Mouse (Mus musculus) adrenal gland, adult 18-20 months (tissue): Measurements from ENCODE around the gene Tenm3. TPM values are rescaled to one million over a fixed set of nuclear protein-coding genes. Genes with fewer than 3 reads are reported as not detected.

Experiments
- DNase-seq, 2 experiments: peaks; one replicate each; pipeline ENCODE4 v3.0.0; 2021 to 2022; ENCODE audit warnings: low spot score in 2 of 2
- total RNA-seq, 2 experiments: library from RNA; stranded (reverse); gene quantifications; 1 replicate in 1 of 2; 2 replicates in 1 of 2; pipeline ENCODE4 v1.2.3; 2021

Tenm3 gene
- total RNA-seq, 2 experiments from 2014 or later = 2.3 to 9.7 TPM

DNA sequence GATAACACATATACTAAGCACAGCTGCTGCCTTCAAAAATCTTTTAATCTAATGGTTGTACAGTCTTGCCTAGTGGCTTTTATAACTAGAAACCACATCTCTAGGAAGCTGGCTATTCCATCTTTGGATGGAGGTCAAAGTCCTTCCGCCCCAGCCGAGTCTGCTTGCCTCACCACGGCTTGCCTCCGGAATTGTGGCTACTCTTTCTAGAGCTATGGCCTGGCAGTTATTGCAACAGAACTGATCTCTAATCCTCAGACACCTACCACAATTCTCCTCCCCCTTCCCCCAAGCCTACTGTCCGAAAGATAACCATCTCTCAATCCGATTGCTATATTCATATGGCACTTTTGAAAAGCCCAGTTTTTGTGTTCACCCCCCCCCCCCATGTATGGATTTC, 101.0 kb downstream of the Tenm3 start:
- no peak for DNase-seq

DNA sequence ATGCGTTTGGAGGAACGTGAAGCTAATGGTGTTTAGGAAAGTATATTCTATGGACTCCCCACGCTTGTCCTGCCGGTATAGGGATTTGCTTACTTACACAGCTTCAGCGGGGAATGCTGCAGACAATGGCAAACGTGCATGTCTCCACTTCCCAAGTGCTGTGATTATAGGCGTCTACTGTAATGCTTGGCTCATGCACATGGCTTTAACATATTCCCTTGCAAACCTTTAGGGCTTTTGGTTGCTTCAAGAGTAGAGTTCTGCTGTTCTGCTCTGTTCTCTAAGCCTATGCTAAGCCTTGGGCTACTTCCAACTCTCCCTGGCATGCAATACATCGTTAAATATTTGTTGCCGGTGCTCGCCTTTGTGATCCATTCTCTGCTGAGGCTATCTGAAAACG, 102.8 kb downstream of the Tenm3 start:
- no peak for DNase-seq

DNA sequence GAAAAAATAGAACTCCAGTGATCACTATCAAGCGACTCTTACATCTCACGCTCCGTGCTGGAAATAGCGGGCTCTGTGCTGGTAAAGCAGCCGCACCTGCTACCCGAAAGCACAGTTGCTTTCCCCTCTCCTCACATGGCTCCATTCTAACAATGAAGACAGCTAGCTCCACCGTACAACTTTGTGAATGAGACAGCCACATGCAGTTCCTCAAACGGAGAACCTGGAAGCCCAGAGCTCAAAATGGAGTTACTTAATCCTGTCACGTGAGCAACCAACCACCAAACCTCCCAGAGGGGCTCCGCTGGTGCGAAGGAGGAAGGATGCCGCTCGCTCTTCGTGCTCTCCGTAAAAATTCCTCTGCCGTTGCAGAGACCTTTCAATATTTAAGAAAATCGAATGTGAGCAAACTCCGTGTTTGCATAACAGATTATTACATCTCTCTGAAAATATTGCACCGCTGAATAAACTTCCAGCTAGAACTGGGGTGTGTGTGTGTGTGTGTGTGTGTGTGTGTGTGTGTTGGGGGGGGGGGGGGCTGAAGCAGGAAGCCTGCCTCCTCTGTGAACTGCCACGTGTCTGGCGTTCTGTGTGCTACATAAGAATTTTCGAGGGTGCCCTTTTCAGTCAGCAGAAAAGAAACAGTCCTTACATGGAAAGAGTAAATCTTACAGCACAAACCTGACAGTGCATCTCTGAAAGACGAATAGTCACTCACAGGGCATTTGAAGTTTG, 103.4 kb downstream of the Tenm3 start:
- DNase-seq = no peak

DNA sequence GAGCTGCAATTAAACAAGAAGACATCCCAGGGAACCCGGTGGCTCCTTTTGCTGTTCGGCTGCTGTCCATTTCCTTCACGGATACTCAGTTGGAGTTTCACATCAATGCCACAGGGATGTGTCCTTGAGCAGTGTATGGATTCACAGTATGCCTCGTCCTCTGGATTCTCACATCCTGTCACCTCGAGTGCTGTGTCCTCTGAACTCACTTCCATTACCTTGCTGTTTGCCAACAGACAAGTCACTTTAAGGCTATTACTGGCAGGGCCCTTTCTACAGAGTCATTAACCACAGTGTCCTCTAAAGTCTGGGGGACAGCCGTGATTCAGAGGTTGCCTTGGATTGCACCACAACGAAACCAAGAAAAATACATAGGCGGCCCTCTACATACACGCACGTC, 110.0 kb downstream of the Tenm3 start:
- peak in 1 of 2 experiments; percentile 6 for DNase-seq

DNA sequence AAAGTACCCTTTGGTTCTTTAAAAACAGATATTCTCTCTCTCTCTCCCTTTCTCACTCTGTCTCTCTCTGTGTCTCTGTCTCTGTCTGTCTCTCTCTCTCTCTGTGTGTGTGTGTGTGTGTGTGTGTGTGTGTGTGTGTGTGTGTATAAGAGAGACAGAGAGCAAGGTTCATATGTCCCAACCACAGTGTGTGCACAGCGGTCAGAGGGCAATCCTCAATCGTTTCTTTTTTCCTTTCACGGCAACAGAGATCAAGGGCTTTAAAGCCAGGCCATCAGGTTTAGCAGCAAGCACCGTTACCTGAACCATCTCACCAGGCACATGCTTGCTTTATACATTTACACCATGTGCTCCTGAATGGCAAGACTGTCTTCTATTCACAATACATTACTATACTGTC, 110.7 kb downstream of the Tenm3 start:
- no peak for DNase-seq

DNA sequence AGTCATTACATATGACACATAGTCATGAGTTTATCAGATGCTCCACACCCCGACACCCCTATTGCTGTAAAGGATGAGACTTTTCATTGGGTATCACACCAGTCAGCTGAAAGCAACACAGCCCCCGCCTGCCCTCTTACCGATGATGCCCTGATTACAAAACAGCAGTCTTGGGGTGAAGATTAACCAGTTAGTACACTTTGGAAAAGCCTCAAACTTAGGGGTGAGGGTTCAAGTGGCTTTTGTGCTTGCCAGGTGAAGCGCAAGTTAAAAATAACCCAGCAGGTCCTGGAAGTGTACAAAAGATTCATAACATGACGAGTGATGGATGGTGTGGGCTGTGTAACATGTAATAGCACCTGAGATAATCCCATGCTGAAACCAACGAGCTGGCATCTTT, 113.0 kb downstream of the Tenm3 start:
- no peak for DNase-seq

DNA sequence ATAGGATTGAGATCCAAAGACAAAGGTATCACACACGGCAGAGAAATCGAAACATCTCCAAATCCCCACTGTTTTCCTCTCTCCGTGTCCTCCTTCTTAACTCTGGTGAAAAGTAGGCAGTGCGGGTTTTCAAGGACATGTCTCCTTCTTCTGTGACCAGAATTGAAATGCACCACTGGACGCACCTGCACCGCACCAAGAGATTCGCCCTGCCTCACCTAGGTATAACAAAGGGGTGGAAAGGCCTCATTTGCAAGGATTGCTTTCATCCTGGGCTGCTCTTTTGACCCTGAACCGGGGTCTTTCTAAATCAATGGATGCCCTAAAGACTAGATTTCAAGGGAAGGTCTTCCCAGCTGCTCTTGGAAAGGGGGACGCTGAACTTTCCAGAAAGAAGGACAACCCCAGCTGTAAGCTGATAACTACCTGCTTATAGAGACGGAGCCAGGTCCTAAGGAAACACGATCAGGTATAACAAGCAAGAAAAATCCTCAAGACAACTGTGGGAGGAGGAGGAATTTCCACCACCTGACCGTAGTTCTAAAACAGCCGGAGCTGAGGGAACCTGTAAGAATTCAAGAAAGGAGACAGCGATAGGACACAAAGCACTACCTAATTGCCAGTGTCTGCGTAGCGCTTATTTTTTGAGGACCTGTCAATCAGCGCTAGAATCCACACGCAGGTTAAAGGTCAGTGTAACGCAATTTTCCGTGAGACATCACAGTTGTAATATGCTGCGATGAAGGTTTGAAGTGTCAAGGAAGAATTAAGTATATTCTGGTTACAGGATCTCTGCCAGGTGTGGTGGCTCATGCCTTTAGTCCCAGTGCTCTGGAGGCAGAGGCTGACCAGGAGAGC, 114.7 kb downstream of the Tenm3 start:
- no peak for DNase-seq

DNA sequence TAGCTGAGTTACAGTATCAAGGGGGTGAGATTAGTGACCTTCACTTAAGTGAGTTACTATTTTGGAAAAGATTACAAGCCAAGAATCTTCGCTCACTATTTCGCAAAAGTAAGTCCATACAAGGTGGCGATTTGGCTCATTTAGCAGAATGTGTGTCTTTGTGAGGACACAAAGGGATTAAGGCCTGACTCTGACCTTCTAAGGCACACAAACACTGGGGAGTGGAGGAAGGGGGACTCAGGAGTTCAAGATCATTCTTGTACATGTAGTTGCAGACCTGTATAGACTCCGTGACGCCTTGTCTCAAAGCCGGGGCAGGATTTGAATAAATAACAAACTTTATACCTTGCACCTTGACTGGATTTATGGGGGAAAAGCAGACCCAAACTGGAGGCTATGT, 115.7 kb downstream of the Tenm3 start:
- DNase-seq = no peak

DNA sequence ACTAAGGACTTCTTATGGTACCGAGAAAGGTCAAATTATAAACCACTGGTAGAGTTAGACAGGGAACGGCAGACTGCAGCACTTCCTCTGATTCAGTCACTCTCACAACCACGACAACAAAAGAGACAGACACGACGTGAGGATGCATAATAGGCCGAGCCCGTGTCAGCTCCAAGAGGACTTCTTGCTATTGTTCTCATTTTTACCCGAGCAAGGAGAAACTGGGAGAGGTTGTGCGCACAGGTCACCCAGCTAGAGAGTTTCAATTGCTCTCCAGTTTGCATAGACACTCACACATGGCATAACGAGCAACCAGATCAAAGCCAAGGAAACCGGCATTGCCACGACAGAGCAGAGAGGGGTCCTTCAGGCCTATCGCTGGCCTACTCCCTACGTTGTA, 121.0 kb downstream of the Tenm3 start:
- DNase-seq = no peak

DNA sequence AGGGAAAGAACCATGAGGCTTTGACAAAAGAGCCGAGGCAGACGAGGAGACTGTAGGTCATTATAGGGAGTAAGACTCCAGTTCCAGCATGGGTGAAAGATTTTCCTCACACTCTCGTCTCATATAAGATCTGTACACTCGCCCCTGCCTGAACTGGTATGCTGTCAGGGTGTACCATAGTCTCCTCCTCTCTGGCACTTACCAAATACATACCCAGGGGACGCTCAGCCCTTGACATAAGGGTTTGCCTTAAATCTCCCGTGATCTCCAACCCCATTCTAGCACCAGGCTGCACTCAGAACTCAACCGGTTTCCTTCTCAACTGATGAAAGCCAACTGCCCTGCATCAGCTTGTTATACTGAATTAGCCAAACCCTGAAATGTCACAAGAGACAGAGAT, 121.4 kb downstream of the Tenm3 start:
- DNase-seq = no peak

DNA sequence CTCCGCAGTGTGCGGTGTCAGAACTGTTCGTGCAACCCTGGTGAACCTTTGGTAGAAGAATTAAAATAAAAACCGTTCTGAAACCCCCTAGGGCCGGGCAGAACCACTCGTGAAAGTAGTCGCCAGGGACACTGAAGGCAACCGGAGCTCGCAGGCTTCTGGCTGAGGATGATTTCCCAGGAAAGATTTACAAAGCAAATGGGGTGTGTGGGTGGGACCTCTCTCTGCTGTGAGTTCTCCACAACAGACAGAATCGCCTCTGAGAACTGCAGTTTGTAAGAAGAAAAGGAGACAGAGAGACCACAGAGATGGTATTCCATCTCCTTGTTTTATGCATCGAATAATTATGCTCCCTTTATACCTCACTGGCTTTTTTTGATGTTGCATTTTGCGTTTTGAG, 122.4 kb downstream of the Tenm3 start:
- no peak for DNase-seq

DNA sequence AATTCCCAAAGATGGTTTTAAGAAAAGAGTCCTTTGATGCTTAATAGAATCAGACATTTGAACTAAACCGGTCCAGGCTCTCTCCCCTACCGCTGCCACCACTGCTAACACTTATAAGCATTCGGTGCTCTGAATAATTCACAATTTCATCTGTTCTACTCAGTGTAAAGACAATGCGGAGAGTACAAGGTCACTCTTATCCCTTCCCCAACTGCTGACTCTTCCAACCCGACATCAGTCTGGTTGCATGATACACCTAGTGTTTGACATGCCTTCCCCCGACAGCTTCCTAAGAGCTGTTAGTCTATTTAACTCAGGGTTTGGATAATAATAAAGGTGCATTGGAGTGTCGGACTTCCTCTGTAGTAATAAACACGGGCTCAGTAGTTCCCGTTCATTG, 128.1 kb downstream of the Tenm3 start:
- DNase-seq = no peak

DNA sequence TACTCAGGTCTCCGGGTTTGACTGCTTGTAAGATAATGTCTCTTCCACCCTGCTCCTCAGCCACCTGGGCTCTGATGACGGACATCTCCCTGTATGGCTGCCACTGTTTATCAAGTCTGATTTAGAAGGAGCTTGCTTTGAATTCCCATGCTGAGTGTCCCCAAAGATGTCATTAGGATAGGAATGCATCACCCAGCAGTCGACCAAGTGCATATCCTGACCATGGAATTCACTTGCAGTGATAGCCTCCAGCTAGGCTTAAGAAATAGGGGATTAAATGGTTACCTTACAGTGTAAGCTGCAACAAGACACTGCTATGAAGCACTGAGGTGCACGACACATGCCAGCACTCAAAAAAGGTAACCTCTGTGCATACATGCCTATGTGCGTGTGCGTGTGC, 137.1 kb downstream of the Tenm3 start:
- no peak for DNase-seq

DNA sequence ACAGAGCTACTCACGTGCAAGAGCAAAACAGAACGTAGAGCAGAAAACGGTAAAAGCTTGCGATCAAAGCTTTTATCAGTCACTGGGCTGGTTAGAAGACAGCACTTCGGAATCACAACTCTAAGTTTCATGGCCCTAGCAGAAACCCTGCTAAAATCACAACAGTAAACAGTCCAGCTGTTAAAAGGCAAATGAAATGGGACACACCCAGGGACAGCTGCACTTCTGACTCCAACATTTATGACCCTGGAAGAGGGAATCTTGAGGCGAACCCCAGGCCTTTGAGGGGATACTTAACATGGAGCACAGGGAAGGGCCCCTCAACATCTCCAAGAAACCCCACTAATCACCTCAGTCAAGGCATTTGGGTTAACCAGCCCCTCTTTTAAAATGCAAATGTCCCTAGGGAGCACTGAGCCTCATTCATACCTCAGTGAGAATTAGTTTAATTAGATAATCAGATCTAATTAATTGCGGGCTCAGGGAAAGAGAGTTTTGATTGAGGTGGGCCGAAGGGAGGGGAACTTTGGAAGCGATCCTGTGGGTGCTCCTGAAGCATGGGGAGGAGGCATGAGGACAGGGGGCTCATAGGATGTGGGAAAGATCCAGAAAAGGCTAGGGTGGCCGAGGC, 138.8 kb downstream of the Tenm3 start:
- no peak for DNase-seq

DNA sequence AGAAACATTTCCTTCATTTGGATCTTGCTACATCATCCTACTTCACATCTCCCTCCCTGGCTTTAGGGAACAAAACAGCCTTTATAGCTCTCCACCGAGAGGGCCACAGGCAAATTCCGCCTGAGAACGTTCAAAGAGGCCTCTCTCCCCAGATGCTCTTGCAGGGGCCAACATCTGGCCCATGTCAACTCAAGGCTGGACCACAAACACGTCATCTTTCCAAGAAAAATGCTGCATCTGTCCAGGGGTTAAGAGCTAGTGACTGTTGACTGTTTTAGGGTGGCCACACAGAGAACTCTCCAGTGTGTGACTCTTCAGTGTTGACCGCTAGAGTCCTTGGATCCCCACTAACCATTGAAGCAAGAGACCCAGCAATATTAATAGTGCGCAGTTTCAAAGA, 139.3 kb downstream of the Tenm3 start:
- DNase-seq = no peak

DNA sequence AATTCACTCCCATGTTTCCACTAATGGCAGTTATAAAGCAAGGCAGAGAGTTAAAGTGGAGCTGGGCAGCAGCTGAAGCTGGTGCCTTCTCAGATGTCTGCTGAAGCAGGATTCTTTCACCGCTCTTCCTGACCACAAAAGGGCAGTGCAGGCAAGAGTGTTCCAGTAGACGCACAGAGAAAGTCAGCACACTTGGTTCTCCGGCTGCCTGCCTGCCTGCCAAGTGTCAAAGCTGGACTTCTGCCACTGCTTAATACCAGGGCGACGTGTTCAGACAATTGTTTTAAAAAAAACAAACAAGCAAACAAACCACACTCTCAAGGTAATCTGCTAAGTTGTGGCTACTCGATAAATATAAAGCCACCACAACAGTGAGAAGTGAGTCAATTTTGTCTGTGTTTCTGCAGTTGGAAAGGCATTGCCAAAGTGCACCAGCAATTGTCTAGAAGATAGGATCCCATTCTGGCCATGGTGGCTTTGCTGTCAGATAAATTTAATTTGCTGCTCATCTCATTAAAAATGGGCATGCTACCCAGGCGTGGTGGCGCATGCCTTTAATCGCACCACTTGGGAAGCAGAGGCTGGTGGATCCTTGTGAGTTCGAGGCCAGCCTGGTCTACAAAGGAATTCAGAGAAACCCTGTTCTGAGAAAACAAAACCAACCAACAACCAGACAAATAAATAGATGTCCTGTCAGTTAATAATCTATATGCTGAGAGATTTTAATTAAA, 152.9 kb downstream of the Tenm3 start:
- no peak for DNase-seq

DNA sequence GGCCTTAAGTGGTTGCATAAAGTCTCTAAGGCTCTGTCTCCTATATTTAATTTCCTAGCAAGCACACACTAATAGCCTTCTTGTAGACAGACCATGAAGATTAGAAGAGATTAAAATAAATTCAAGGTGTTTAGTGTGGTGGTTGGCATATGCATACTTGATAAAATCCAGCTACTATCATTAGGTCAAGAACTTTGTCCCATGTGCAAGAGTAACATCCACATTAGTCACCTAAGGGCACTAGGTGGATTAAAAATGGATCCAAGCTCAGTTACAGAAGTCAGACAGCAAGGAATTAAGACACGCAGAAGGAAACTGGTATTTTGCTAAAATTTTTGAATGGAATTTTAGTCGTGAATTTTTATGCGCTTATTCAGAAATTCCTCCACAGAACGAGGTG, 155.0 kb downstream of the Tenm3 start:
- no peak for DNase-seq

DNA sequence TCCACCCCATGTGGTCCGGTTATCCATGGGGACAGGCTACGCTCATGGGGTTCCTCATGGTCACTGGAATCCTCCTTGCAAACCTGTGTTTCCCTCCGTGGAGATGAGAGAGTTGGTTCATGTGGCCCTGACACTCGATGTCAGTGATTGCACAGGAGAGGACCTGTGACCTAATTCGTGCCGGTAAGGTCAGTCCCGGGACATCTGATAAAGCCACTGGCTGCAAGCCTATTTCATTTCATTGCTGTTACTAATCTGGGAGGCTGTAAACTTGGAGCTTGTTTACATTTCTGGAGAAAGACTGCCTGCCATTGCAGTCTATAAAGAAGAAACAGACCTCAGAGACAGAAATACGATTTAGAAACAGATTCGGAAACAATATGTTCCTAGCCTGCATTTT, 155.6 kb downstream of the Tenm3 start:
- no peak for DNase-seq

DNA sequence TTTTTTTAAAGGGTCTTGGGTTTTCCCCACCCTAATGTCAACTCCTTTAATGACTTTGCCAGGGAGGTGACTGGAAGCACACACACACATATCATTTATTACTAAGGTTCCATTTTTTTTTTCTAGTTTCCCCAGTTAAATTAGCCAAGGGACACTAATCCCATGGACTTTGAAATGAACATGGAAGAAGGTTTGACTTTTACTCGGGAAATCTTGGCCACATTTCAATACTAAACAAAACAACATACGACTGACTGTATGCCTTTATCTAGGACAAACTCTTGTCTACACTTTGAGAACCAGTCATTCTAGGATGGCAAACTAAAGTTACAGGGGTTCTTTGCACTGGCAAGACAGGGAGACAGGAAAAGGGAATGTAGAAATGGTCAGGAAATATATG, 170.3 kb downstream of the Tenm3 start:
- no peak for DNase-seq

DNA sequence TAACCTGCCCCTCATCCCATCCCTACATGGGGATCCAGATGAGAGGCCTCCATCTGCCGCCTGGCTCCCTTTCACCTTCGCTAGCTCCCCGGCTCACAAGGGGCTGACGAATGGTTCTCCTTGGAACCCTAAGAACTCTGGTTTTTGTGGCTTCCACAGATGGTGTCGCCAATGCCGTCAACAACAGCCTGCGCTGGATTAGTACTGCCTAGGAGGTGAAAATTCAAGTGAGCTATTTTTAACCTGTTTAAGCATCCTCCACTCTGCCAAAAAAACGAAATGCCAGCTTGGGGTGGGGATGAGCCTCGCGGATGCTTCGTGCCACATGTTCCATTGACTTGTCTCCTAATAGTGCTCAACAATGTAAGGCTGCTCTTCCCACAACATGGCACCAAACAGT, 171.3 kb downstream of the Tenm3 start:
- no peak for DNase-seq

DNA sequence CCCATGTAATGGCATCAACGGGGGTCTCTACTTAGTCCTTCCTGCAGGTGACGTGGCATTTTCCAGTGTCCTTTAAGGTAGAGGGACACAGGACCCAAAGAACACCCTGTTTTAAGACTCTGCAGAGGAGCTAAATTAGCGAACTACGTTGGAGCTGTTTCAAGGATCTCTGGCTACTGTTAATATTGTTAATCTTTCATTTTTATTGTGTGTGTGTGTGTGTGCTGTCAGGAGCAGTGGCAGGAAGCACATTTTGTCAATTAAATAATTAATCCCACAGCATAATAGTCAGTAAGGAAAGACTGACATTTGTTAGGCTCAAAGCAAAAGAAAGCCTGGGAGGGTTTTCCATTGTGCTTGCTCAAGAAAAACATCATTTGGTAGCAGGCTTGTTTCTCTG, 172.4 kb downstream of the Tenm3 start:
- DNase-seq = no peak

DNA sequence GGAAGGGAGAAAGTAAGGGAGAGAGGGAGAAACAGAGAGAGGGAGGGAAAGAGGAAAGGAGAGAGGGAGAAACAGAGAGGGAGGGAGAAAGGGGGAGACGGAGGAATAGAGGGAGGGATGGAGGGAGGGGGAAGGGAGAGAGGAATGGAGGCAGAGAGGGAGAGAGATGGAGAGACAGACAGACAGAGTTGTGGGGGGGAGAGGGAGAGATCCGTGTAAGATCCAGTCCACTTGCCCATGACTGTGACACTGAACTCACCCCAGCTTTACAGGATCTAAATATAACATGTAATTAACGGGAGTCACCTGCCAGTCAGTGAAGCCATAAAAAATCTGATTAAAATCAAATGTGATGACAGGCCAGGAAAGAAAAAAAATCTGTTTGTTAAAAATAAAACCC, 172.9 kb downstream of the Tenm3 start:
- no peak for DNase-seq
